Mouse (Mus musculus) spleen, postnatal 10 days (tissue): ENCODE results near the gene Kcnq1.

Source experiments
- DNase-seq, 2 experiments: peaks; one replicate each; pipeline ENCODE4 v3.0.0; 2021 to 2022; ENCODE audit warnings: low spot score in 2 of 2

The Kcnq1 gene

DNA sequence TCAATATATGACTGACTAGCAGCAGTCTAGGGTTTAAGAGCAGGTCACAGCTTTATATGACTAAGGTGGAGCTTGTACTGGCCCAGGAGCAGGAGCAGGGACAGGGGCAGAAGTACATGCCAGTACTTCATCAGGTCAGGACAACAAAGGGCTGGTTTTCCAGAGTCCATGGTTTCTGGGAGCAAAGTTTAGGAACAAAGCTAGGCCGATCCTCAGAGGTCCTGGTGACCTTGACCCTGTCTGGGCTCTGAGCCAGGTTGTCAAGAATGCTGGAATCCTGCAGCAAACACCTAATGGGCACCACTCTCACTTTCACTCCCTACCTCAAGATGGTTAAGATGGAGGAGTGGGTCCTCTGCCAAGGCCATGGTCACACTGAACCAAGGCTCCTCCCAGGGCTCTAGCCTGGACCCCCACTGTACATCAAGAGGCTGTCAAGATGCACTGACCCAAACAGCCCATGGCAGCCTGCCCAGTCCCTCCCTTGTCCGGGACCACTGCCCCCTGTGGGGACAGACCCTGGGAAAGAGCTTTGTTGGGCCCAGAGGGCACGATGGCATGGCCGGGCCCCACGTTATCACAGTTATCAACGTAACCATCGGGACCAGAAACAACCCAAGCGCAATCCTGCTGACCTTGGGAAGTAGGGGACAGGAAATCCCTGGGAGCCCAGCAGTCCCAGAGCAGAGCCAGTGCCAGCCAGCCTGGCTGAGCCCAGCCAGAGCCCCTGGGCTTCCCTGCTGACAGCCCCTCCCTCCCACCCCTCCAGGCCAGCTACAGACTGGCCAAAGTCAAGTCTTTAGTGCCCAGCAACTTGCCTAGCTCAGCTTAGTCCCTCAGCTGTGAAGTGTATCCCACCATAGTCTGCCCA lies 259.0 kb downstream of the Kcnq1 start:
- DNase-seq = no peak

- DNase-seq = no peak
Measured at GRCm38 (mm10) chr7:143367366-143368266, 261.5 kb downstream of the Kcnq1 start.

- no peak for DNase-seq
Measured at GRCm38 (mm10) chr7:143368267-143368643, 262.1 kb downstream of the Kcnq1 start.

DNA sequence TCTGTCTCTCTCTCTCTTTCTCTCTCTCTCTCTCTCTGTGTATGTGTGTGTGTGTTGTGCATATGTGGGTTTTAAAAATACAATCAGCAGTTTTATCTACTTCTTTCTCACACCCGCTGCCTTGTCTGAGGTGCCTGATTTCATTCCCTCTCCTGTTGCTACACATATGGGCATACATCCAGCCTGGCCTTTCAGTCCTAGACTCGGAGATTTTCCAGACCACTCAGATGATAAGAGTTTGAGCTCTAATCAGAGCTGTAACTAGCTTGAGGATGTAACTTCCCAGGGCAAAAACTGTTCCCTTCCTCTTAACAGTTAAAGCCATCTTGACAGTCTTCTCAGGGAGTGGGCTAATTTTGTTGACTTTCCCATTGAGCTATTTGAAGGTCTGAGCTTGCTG lies 265.2 kb downstream of the Kcnq1 start:
- no peak for DNase-seq

DNA sequence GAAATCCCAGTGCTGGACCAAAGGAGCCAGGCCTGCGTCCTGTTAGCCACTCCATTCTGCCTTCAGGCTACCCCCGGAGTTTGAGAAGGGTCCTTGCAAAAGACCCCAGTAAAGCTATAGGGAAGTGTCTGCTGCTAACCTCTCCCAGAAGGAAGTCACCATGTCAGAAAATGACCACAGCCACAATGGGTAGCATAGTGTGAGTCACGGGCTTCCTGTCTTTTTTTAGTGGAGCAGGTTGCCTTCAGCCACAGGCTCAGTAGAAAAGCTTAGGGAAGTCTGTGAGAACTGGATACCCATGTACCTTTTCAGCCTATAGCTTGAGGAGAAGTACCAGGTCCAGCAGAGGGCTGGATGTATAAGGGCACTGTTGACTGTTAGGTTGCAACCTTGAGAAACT lies 267.1 kb downstream of the Kcnq1 start:
- DNase-seq = no peak

- no peak for DNase-seq
Measured at GRCm38 (mm10) chr7:143375945-143376344, 269.8 kb downstream of the Kcnq1 start.

- DNase-seq = no peak
Measured at GRCm38 (mm10) chr7:143380466-143381073, 274.4 kb downstream of the Kcnq1 start.

DNA sequence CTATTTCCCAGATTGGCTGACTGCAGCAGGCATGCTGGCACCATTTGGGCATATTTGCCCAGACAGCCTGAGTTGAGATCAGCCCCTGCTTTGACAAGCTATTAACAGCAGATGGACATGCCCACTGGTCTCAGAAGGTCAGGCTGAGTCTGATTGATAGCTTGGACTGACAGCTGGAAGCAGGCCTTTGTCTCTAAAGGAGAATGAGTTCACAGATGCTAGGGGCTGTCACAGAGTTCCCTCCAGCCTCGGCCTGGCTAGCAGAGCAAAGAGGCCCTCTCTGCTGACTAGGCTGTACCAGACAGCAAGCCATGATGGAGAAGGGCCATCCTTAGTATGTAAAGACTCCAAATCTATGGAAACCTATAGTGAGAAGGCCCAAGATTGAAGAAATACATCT lies 280.5 kb downstream of the Kcnq1 start:
- no peak for DNase-seq

DNA sequence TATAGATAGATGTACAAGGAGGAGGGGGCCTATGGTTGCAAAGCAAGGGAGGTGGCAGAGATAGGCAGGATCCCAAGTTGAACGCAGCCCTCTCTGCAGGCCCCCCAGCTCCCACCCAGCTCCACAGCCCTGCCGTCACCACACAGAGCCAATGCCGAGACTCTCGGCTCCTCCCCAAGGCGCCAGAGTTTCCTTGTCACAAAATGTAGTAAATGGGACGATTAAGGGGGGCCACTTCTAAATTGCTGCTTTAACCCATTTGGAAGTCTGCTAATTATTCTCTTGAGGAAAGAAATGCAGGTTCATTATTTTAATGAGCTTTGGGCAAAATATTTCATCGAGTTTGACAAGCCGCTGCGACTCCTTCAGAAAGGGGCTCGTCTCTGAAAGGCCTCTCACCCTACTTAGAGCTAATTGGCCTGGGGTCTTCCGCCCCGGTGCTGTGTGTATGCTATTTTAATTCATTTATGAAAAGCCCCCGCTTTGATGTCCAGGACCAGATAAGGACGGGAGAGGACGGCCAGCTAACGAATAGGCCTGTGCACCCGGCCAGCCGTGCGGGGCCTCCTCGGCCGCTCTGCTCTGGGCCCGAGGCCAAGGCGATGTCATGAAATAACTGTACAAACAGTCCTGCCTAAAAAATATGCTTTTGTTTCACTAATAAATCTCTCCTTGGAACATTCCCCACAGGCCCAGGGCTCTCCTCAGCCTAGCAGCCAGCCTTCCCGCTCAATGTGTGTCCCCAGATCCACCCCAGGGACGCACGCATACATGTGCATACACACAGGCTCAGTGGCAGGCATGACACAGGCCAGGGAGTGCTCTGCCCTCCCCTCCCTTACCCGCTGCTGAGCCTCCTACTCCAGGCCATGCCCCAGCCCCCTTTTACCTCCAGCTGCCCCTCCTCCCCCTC lies 282.9 kb downstream of the Kcnq1 start:
- no peak for DNase-seq

DNA sequence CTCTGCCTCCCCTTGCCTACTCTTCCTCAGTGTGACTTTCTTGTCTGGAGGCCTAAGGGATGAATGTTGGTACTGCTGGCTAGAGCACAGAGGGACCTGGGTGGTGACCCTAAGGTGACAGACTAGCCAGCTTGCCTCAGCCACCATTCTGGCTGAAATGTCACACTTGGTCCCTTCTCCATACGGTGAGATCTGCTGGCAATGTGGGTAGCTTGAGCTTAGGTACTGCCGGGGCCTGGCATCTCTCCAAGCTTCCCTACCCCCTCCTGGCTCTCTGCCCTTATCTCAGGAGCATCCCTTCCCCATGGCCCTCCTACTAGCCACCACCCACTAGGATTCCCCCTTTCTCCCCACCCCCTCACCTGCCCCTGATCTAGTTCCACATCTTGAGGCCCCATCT lies 283.7 kb downstream of the Kcnq1 start:
- no peak for DNase-seq

GRCm38 (mm10) chr7:143390277-143390948 lies 284.3 kb downstream of the Kcnq1 start:
- no peak for DNase-seq

GRCm38 (mm10) chr7:143395113-143395563 lies 289.0 kb downstream of the Kcnq1 start:
- no peak for DNase-seq

DNA sequence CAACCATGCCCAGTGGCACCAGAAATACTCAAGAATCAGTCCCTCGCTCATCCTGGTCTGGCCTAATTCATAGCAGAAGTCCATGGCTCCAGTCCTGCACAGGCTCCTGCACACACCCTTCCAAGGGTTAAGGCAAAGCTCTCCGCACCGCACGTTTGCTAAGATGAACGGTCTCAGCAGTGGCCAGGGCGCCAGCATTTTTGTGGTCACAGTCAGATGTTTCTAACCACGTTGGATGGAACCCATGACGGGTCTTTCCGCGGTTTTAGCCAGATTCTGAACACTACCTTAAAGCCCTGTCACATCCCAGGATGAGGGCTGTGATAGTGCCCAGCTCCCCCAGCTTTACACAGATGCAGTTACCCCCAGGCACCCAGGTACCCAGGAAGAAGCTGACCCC lies 293.6 kb downstream of the Kcnq1 start:
- no peak for DNase-seq

GRCm38 (mm10) chr7:143400599-143400998 lies 294.4 kb downstream of the Kcnq1 start:
- DNase-seq = no peak

GRCm38 (mm10) chr7:143401429-143402016 lies 295.4 kb downstream of the Kcnq1 start:
- DNase-seq = no peak

DNA sequence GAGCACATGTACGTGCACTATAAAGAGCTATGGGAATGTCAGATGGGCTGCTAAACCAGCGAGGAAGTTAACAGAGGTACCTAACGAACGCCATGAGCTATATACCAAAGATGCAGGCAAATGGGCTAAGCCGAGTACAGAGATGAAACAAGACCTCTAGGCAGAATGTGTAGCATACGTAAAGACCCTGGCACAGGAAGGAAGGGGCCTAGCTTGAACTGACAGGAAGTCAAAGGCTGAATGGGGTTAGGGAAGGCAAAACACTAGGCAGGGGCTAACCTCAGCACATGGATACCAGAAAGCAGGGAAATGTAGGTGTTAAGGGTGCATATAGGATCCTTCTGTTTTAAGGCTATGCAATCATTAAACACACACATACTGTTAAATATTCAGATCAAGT lies 298.1 kb downstream of the Kcnq1 start:
- no peak for DNase-seq

DNA sequence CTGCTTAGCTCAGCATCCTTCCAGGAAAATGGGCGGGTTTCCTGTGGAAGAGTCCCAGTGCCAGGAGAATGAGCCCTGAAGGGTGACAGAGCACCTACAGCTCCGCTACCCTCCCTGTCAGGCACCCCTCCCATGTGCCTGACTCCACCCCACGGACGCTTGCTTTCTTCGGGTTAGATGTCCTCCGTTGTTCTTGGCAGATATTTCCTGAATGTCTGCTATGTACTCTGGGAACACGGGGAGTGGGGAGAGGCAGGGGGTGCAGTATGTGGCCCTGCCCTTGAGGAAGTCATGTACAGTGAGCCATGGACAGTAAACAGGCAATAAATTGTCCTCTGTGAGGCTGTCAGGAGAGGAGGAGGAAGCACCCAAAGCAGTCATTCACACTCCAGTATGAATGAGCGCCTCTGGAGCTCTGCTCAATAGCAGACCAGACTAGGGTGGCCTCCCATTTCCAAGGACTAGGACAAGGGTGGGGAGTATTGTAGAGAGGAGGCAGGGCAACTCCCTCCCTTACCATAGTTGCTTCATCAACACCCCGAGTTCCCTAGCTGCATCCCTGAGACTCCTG lies 301.9 kb downstream of the Kcnq1 start:
- DNase-seq = no peak

DNA sequence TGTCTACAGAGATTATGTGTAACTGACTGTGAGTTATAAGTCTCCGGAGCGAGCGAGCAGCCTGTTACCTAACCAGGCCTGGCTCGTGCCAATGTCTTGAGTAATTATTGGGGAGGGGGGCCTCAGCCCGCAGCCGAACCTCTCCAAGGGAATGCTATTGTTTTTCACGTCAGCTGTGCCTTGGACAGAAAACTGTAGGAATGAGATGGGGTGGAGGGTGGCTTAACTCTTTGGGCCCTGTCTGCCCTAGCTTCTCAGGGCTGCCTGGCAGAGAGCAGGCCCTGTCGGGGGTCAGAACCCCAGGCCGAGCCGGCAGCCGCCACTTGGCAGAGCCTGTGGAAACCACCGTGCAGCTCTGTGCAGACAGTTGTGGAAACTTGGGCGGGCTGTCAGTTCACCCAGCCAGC lies 302.5 kb downstream of the Kcnq1 start:
- no peak for DNase-seq

- DNase-seq = no peak
Measured at GRCm38 (mm10) chr7:143412606-143413005, 306.4 kb downstream of the Kcnq1 start.

DNA sequence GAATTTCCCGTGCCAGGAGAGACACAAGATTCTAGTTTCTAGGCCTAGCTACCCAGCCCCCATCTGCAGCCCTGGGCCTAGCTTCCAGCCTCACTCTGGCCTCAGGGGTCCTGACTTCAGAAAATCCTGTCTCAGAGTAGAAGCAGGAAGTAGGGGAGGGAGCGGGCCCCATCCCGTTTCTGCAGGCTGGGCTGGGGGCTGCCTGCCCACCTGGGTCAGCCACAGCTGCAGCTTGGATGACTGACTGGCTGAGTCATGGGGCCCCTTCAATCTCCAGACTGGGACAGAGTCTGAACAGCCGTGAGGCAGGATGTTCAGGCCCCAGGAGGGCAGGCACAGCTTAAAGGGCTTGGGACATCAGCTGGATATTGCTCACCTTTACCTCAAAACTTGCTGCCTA lies 308.9 kb downstream of the Kcnq1 start:
- DNase-seq = no peak
